Mouse (Mus musculus) liver, embryonic 14.5 days (tissue): ENCODE measurements around the gene Rbms1. TPM values are rescaled to one million over a fixed set of nuclear protein-coding genes. Genes with fewer than 3 reads are reported as not detected.

Source experiments
- ATAC-seq: fragments of 200-750 bp; cut with Nextera tagmentation; 2 replicates; pipeline ENCODE4 v1.8.0; 2017; ENCODE audit warnings: moderate number of reproducible peaks, mild to moderate bottlenecking, moderate library complexity; ENCODE audit not compliant: insufficient read depth
- DNase-seq, 3 experiments: peaks; one replicate each; pipeline ENCODE4 v3.0.0-alpha.2; 2012 to 2013; ENCODE audit warnings: low read depth in 3 of 3, low spot score in 3 of 3
- H3K27ac ChIP-seq: fragments of 300-500 bp; sonication (generic); 2 replicates; pipeline ENCODE4 v1.5.1; 2014; ENCODE audit warnings: moderate library complexity, mild to moderate bottlenecking, control low read depth, inconsistent platforms
- H3K27me3 ChIP-seq: fragments of 300-500 bp; sonication (generic); 2 replicates; pipeline ENCODE4 v1.6.1; 2014; ENCODE audit warnings: mild to moderate bottlenecking, low read length, moderate library complexity; ENCODE audit not compliant: control insufficient read depth, insufficient read depth
- H3K36me3 ChIP-seq: fragments of 300-500 bp; sonication (generic); replicated peaks from 2 replicates; pipeline ENCODE4 v1.6.1; 2014; ENCODE audit warnings: low read depth; ENCODE audit not compliant: control insufficient read depth, insufficient read depth
- H3K4me1 ChIP-seq, 2 experiments: fragments of 200-500 bp in 1 of 2; fragments of 300-500 bp in 1 of 2; sonication (generic) in 1 of 2; replicated peaks; 2 replicates each; pipeline ENCODE4 v1.6.1; 2012 to 2014; ENCODE audit warnings: antibody characterized with exemption in 1 of 2, inconsistent platforms in 1 of 2, low read length in 1 of 2; ENCODE audit not compliant: control insufficient read depth in 2 of 2, insufficient read depth in 2 of 2
- H3K4me2 ChIP-seq: fragments of 300-500 bp; sonication (generic); 2 replicates; pipeline ENCODE4 v1.6.1; 2014; ENCODE audit warnings: low read depth, mild to moderate bottlenecking, control low read depth, moderate library complexity
- H3K4me3 ChIP-seq, 2 experiments: fragments of 200-500 bp in 1 of 2; fragments of 300-500 bp in 1 of 2; sonication (generic) in 1 of 2; 2 replicates each; pipeline ENCODE4 v1.5.1; 2012 to 2014; ENCODE audit warnings: low read depth in 2 of 2, low read length in 2 of 2, mild to moderate bottlenecking in 2 of 2, control low read depth in 1 of 2, inconsistent platforms in 1 of 2, moderate library complexity in 1 of 2; ENCODE audit not compliant: insufficient read depth in 1 of 2
- H3K9ac ChIP-seq: fragments of 300-500 bp; sonication (generic); replicated peaks from 2 replicates; pipeline ENCODE4 v1.6.1; 2014; ENCODE audit warnings: mild to moderate bottlenecking, control low read depth, moderate library complexity
- H3K9me3 ChIP-seq: fragments of 300-500 bp; sonication (generic); 2 replicates; pipeline ENCODE4 v1.6.1; 2016; ENCODE audit warnings: low read length, mixed read lengths; ENCODE audit not compliant: control insufficient read depth
- CTCF ChIP-seq: IDR thresholded peaks from 2 replicates; pipeline ENCODE4 v1.5.1; 2016; ENCODE audit warnings: antibody characterized with exemption, low read depth, control low read depth
- EP300 ChIP-seq: IDR thresholded peaks from 2 replicates; pipeline ENCODE4 v1.6.1; 2016; ENCODE audit warnings: antibody characterized with exemption, low read depth
- WGBS: fragments of 180-500 bp; shearing (Covaris S2); extraction: QIAGEN DNeasy Blood & Tissue Kit; methylation state at CpG from one replicate; pipeline ENCODE4 v1.1.7; 2014; ENCODE audit not compliant: insufficient replicate concordance; 5-methylcytosine and 5-hydroxymethylcytosine counted together
- polyA plus RNA-seq, 2 experiments: library from polyadenylated mRNA; depleted of rRNA in 1 of 2; stranded (reverse) in 1 of 2; unstranded in 1 of 2; fragments of >200 nt; fragmentation: Nextera tagmentation in 1 of 2; extraction: Ambion mirVana in 1 of 2; gene quantifications; 2 replicates each; pipeline versions ENCODE4 v1.2.1 to v1.2.3; 2012 to 2014

The Rbms1 gene
- polyA plus RNA-seq, 2 experiments = 16.8 to 31.8 TPM

DNA sequence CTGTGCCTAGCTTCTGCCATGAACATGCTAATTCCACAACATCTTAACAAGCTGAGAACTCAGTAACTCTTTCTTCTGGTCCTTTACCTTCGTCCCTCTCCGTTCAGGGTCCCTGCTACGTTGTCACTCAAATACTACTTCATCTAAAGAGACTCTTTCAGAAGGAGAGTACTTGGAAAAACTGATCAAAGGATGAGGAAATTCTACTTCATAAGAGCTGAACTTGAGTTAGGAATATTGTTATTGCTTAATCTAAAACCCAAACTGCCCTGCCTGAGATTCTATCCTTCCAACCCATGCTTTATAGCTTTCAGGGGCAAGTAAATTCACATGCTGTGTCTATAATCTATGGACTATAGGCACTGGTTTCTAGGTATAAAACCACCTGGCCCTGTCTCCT is 119.4 kb downstream of the Rbms1 start:
- ATAC-seq = no peak
- H3K9ac ChIP-seq = no peak overlapping the region
- 72% methylated on average over 3 of the region's 3 CpGs for WGBS

DNA sequence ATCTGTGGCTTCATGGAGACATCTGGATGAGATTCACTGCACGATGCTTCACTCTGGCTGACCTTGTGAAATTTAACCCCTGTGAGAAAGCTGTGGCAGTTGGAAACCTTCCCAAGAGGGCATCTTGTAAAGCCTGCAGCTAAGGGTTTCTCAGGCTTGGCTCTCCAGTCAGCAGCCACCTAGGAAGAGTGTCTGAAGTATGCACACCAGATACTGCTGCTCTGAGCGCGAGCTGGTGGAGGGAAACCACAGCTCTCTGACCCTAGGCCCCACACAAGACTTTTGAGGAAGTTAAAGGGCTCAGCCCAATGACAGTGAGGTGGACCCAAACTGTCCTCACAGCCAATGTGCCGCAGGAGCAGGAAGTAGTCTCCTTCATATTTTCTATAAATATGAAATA is 120.0 kb downstream of the Rbms1 start:
- H3K4me1 ChIP-seq = peaks cover 10 to 25% of the 10 kb centered on the region in 2 experiments
- H3K9me3 ChIP-seq = no peaks in the 10 kb centered on the region
- H3K27me3 ChIP-seq = no peaks in the 10 kb centered on the region
- DNase-seq (no peak), ATAC-seq (no peak)
- H3K36me3 ChIP-seq = no peaks in the 10 kb centered on the region; the same call in 1 of the 2 replicates
- H3K4me3 ChIP-seq = no peak overlapping the region
- H3K27ac ChIP-seq = no peak overlapping the region
- no peak overlapping the region for H3K4me2 ChIP-seq
- 15% methylated on average over 4 of the region's 4 CpGs for WGBS
- H3K9ac ChIP-seq = no peak overlapping the region
- TF ChIP-seq EP300 (no peak), CTCF (no peak)

More for the DNA sequence above, 119.4 kb downstream of the Rbms1 start:
- Histone ChIP-seq H3K9me3 (no peaks in the 10 kb centered on the region), H3K27me3 (no peaks in the 10 kb centered on the region), H3K27ac (no peak overlapping the region), H3K36me3 (no peaks in the 10 kb centered on the region; the same call in 1 of the 2 replicates), H3K4me3 (no peak overlapping the region), H3K4me1 (peaks cover 10 to 24% of the 10 kb centered on the region in 2 experiments), H3K4me2 (no peak overlapping the region)
- TF ChIP-seq CTCF = no peak
- no peak for TF ChIP-seq EP300
- no peak for DNase-seq

DNA sequence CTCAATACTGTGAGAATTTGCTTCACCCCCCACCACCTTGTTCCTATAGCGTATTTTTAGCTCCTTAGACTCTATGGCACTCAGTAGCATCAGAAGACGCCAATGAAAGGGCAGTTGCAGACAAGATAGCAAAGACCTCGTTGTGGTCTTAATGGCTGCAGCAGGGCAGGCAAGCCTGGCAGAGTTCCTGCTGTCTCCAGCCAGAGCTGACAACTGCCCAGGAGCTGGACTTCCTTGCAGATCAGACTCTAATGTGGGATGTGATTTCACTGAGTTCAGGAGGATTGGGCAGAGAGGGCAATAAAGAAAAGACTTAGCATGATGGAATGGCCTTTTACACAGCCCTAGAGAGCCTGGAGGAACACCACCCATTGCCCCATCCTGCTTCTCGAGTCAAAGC is 122.1 kb downstream of the Rbms1 start:
- no peaks in the 10 kb centered on the region; the same call in 1 of the 2 replicates for H3K36me3 ChIP-seq
- no peaks in the 10 kb centered on the region for H3K27me3 ChIP-seq
- 61% methylated on average over 4 of the region's 4 CpGs for WGBS
- no peak for ATAC-seq
- H3K4me3 ChIP-seq = no peak overlapping the region
- no peak overlapping the region for H3K4me2 ChIP-seq
- TF ChIP-seq CTCF = no peak
- no peak for TF ChIP-seq EP300
- H3K27ac ChIP-seq = no peak overlapping the region
- H3K9ac ChIP-seq = no peak overlapping the region
- no peaks in the 10 kb centered on the region for H3K9me3 ChIP-seq
- no peak for DNase-seq
- H3K4me1 ChIP-seq = peaks cover 10 to 40% of the 10 kb centered on the region in 2 experiments

DNA sequence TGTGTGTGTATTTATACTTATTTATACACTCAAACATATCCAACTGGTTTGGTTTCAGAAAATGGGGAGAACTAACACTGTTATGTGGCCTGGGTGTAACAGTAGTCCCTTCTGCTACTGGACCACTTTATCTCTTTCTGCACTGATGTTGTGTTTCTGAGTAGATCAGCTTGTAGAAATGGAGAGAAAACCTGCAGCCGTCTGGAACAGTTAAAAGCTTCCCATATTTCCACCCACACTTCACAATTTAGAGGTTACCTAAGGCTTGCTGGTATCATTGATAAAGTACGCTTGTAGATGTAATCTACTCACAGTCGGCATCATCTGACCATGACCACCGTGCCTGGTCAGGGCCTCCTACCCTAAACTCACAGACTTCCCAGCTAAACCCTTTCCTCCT is 123.5 kb downstream of the Rbms1 start:
- Histone ChIP-seq H3K27me3 (no peaks in the 10 kb centered on the region), H3K27ac (no peak overlapping the region), H3K36me3 (no peaks in the 10 kb centered on the region; the same call in 1 of the 2 replicates), H3K4me2 (no peak overlapping the region), H3K9ac (no peak overlapping the region), H3K9me3 (no peaks in the 10 kb centered on the region), H3K4me3 (no peak overlapping the region), H3K4me1 (peaks cover 0 to 31% of the 10 kb centered on the region in 2 experiments; a peak in 3 of 4 replicates)
- TF ChIP-seq CTCF (no peak), EP300 (no peak)
- 36% methylated on average over 4 of the region's 4 CpGs for WGBS
- no peak for DNase-seq
- ATAC-seq = no peak

DNA sequence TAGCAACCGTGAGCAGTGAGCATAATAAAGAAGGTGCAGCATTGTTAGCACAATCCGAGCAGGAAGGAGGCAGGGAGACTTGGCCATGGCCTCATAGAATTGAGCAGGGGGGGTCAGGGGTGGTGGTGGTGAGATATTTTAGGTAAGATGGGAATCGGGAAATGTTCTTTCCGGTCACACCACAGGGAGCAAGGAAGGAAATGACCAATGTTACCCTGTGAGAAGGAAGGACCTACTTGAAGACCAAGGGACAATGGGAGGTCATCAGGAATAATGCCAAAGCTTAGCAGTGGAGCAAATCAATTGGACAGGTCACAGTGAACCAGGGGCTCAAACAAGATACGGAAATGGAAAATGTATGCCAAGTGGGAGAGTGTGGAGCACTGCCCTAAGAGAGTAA is 124.1 kb downstream of the Rbms1 start:
- Histone ChIP-seq H3K4me1 (peaks cover 0 to 29% of the 10 kb centered on the region in 2 experiments; a peak in 3 of 4 replicates), H3K36me3 (no peaks in the 10 kb centered on the region; the same call in 1 of the 2 replicates), H3K27ac (no peak overlapping the region), H3K4me3 (no peak overlapping the region), H3K27me3 (no peaks in the 10 kb centered on the region), H3K9ac (no peak overlapping the region), H3K4me2 (no peak overlapping the region), H3K9me3 (no peaks in the 10 kb centered on the region)
- 50% methylated on average over 5 of the region's 5 CpGs for WGBS
- DNase-seq (no peak), ATAC-seq (peak; percentile 18; the same call in 1 of the 2 replicates)
- TF ChIP-seq EP300 (no peak), CTCF (no peak)
